Mouse (Mus musculus) forebrain, embryonic 14.5 days (tissue): ENCODE data around the gene Fam120b. TPM values are rescaled to one million over a fixed set of nuclear protein-coding genes. Genes with fewer than 3 reads are reported as not detected.

ENCODE experiments used
- ATAC-seq: fragments of 200-750 bp; cut with Nextera tagmentation; 2 replicates; pipeline ENCODE4 v1.8.0; 2017; ENCODE audit warnings: mild to moderate bottlenecking, moderate library complexity
- DNase-seq: peaks from one replicate; pipeline ENCODE4 v3.0.0-alpha.2; 2015; ENCODE audit warnings: low spot score
- H3K27ac ChIP-seq: fragments of 300-500 bp; sonication (generic); 2 replicates; pipeline ENCODE4 v1.5.1; 2014; ENCODE audit warnings: low read depth, mild to moderate bottlenecking, control low read depth, low read length, moderate library complexity
- H3K27me3 ChIP-seq: fragments of 300-500 bp; sonication (generic); replicated peaks from 2 replicates; pipeline ENCODE4 v1.6.1; 2014; ENCODE audit warnings: low read length, control low read depth, mixed read lengths; ENCODE audit not compliant: control insufficient read depth, insufficient read depth
- H3K36me3 ChIP-seq: fragments of 300-500 bp; sonication (generic); 2 replicates; pipeline ENCODE4 v1.6.1; 2014; ENCODE audit warnings: low read length, control low read depth; ENCODE audit not compliant: control insufficient read depth, insufficient read depth
- H3K4me1 ChIP-seq: fragments of 300-500 bp; sonication (generic); 2 replicates; pipeline ENCODE4 v1.6.1; 2014; ENCODE audit warnings: antibody characterized with exemption, low read length, control low read depth; ENCODE audit not compliant: control insufficient read depth, insufficient read depth
- H3K4me2 ChIP-seq: fragments of 300-500 bp; sonication (generic); 2 replicates; pipeline ENCODE4 v1.6.1; 2014; ENCODE audit warnings: mild to moderate bottlenecking, control low read depth, low read length
- H3K4me3 ChIP-seq: fragments of 300-500 bp; sonication (generic); 2 replicates; pipeline ENCODE4 v1.5.1; 2014; ENCODE audit warnings: low read depth, low read length, control low read depth
- H3K9ac ChIP-seq: fragments of 300-500 bp; sonication (generic); 2 replicates; pipeline ENCODE4 v1.6.1; 2014; ENCODE audit warnings: mild to moderate bottlenecking, low read length, control low read depth, moderate library complexity
- H3K9me3 ChIP-seq: fragments of 300-500 bp; sonication (generic); replicated peaks from 2 replicates; pipeline ENCODE4 v1.6.1; 2016; ENCODE audit warnings: low read length, control low read depth, mixed read lengths; ENCODE audit not compliant: control insufficient read depth
- WGBS: fragments of 180-500 bp; shearing (Covaris S2); extraction: QIAGEN DNeasy Blood & Tissue Kit; methylation state at CpG from one replicate; pipeline ENCODE4 v1.1.7; 2014; 5-methylcytosine and 5-hydroxymethylcytosine counted together
- polyA plus RNA-seq: library from polyadenylated mRNA; unstranded; fragments of >200 nt; fragmentation: Nextera tagmentation; extraction: Ambion mirVana; gene quantifications from 2 replicates; pipeline ENCODE4 v1.2.1, GENCODE M21; 2014

The Fam120b gene
- polyA plus RNA-seq, 1 experiment from 2014 or later = 36.0 TPM

GRCm38 (mm10) chr17:15389356-15389755 is 6.6 kb upstream of the Fam120b start:
- no peaks in the 10 kb centered on the region for H3K4me1 ChIP-seq

DNA sequence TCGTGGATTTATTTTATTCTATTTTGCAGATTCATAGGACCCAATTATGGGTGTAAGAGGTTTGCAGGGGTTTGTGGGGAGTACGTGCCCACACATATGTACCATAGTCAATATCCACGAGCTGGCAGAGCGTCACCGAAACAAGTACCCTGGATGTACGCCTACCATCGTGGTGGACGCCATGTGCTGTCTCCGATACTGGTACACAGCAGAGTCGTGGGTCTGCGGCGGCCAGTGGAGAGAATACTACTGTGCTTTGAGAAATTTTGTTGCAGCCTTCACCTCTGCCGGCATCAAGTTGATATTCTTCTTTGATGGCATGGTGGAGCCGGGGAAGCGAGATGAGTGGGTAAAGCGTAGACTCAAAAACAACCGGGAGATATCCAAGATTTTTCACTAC is 5.7 kb downstream of the Fam120b start:
- Histone ChIP-seq H3K4me3 (no peak overlapping the region), H3K4me1 (peaks cover 14% of the 10 kb centered on the region), H3K27ac (no peak overlapping the region), H3K4me2 (no peak overlapping the region), H3K9ac (no peak overlapping the region), H3K9me3 (no peaks in the 10 kb centered on the region), H3K36me3 (peaks cover 43% of the 10 kb centered on the region), H3K27me3 (no peaks in the 10 kb centered on the region)
- 99% methylated on average over 17 of the region's 17 CpGs for WGBS
- no peak for DNase-seq
- ATAC-seq = no peak

More at GRCm38 (mm10) chr17:15389356-15389755, 6.6 kb upstream of the Fam120b start:
- Histone ChIP-seq H3K4me2 (no peak overlapping the region), H3K4me3 (no peak overlapping the region), H3K27me3 (no peaks in the 10 kb centered on the region; the same call in 1 of the 2 replicates), H3K9ac (no peak overlapping the region), H3K9me3 (no peaks in the 10 kb centered on the region), H3K36me3 (no peaks in the 10 kb centered on the region), H3K27ac (no peak overlapping the region)
- ATAC-seq = no peak
- DNase-seq = no peak
- WGBS = 82% methylated on average over 8 of the region's 8 CpGs

DNA sequence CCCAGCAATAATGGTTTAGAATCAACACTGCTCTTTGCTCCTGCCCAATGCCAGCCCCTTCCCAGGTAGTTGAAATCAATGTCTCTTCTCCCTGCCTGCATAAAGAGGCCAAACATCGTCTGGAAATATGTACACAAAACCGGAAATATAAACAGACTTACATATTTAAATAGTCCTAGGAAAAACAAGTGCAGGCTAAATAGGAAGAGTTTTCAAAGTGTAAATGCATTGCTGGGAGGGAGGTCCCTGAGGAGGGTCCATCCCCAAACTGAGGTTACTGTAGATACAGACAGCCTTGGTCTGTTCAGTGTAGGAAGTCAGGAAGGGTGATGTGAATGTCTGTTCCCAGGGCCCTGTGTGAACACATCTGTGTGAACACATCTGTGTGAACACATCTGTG is 10.6 kb downstream of the Fam120b start:
- 89% methylated on average over 2 of the region's 2 CpGs for WGBS

GRCm38 (mm10) chr17:15409261-15409660 is 13.3 kb downstream of the Fam120b start:
- ATAC-seq = no peak
- no peak for DNase-seq

More for the DNA sequence above, 10.6 kb downstream of the Fam120b start:
- Histone ChIP-seq H3K27ac (no peak overlapping the region), H3K27me3 (no peaks in the 10 kb centered on the region), H3K4me3 (no peak overlapping the region), H3K36me3 (peaks cover 88% of the 10 kb centered on the region), H3K9me3 (no peaks in the 10 kb centered on the region), H3K4me1 (no peaks in the 10 kb centered on the region), H3K4me2 (no peak overlapping the region), H3K9ac (no peak overlapping the region)
- no peak for ATAC-seq
- no peak for DNase-seq

GRCm38 (mm10) chr17:15410861-15411260 is 14.9 kb downstream of the Fam120b start:
- no peaks in the 10 kb centered on the region for H3K9me3 ChIP-seq
- WGBS = 84% methylated on average over 1 of the region's 1 CpGs
- no peak overlapping the region for H3K9ac ChIP-seq
- DNase-seq = no peak
- H3K4me2 ChIP-seq = no peak overlapping the region
- H3K4me3 ChIP-seq = no peak overlapping the region
- no peak for ATAC-seq
- H3K27ac ChIP-seq = no peak overlapping the region
- no peaks in the 10 kb centered on the region for H3K27me3 ChIP-seq
- H3K4me1 ChIP-seq = no peaks in the 10 kb centered on the region
- H3K36me3 ChIP-seq = peaks cover 94% of the 10 kb centered on the region

More at GRCm38 (mm10) chr17:15409261-15409660, 13.3 kb downstream of the Fam120b start:
- 87% methylated on average over 10 of the region's 10 CpGs for WGBS
- H3K9ac ChIP-seq = no peak overlapping the region
- no peaks in the 10 kb centered on the region for H3K27me3 ChIP-seq
- peaks cover 88% of the 10 kb centered on the region for H3K36me3 ChIP-seq
- no peak overlapping the region for H3K27ac ChIP-seq
- no peak overlapping the region for H3K4me2 ChIP-seq
- no peak overlapping the region for H3K4me3 ChIP-seq
- H3K9me3 ChIP-seq = no peaks in the 10 kb centered on the region
- no peaks in the 10 kb centered on the region for H3K4me1 ChIP-seq

DNA sequence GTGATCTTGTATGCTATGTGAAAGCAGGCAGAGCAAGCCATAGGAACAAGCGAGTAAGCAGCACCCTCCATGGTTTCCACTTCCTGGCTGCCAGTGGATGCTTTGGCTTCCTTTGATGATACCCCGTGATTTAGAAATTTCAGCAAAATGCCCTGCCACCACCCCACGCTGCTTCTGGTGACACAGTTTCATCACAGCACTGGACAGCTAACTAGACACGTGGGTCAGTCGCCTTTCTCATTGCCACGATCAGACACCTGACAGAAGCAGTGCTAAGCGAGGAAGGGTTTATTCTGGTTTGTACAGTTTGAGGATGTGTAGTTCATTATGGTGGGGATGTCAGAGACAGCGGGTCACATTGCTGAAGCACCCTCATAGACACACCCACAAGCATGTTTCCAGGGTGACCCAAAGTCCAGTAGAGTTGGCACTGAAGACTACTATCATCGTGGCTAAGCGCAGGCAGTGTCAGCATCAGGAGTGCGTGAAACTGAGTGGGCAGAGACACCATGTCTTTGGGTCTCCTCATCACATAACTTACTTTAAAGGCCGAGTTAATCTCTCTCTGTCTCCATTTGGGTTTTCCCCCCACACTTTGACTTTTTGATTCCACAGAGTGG is 20.7 kb downstream of the Fam120b start:
- Histone ChIP-seq H3K4me3 (no peak overlapping the region), H3K27me3 (no peaks in the 10 kb centered on the region), H3K4me2 (no peak overlapping the region), H3K9ac (no peak overlapping the region), H3K27ac (no peak overlapping the region), H3K36me3 (peaks cover 92% of the 10 kb centered on the region), H3K4me1 (peaks cover 2% of the 10 kb centered on the region; the same call in 1 of the 2 replicates), H3K9me3 (no peaks in the 10 kb centered on the region)
- ATAC-seq (no peak), DNase-seq (no peak)
- WGBS = 94% methylated on average over 12 of the region's 12 CpGs

- WGBS = 94% methylated on average over 8 of the region's 8 CpGs
- H3K27me3 ChIP-seq = no peaks in the 10 kb centered on the region
- DNase-seq = no peak
- H3K4me3 ChIP-seq = no peak overlapping the region
- peaks cover 91% of the 10 kb centered on the region for H3K36me3 ChIP-seq
- no peak overlapping the region for H3K27ac ChIP-seq
- no peaks in the 10 kb centered on the region for H3K9me3 ChIP-seq
- H3K9ac ChIP-seq = no peak overlapping the region
- no peak for ATAC-seq
- peaks cover 2% of the 10 kb centered on the region; the same call in 1 of the 2 replicates for H3K4me1 ChIP-seq
- H3K4me2 ChIP-seq = no peak overlapping the region
These were observed 23.5 kb downstream of the Fam120b start for GRCm38 (mm10) chr17:15419534-15419933.

DNA sequence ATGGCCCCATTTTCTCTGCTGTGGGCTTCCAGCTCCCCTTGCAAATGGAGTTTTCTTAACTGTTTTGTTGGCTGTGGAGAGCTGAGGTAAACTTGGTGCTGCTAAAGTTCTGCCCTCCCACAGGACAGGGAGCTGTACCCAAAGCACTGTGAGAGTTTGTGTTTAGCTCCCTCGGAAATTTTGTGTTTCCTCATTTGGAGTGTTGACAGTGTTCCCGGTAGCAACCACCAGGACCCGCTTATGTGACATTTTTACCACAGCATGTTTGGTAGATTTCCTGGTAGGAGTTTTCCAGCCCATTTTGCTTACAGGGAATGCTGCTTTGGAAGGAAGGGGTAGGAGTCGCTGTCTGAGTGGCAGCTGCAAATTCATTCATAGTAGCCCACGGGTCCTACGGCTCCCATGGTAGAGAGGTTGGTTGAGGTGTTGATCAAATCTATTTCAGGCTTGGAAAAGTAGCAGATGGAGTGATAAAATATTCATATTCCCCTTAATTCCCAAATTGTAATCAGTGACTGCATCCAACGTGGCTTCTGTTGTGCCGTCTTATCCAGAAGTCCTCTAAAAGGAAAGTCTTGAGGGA is 24.1 kb downstream of the Fam120b start:
- ATAC-seq = peak; percentile 60; the same call in 1 of the 2 replicates
- peaks cover 2% of the 10 kb centered on the region; the same call in 1 of the 2 replicates for H3K4me1 ChIP-seq

DNA sequence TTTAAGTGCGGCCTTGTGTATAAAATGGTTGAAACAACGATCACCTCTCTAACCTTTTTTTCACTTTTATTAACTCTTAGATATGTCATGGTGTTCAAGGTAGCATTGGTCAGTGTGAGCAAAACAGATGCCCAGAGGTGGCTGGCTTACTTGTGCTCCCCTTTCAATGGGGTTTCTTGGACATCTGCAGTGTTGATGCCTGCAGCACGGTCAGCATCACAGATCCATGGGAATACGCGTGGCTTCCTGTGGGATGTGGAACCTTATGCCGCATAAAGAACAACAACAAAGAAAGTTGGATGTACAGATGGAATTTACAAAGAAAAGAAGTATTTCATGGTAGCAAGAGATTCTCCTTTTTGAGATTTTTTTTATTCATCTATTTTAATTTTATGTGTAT is 25.4 kb downstream of the Fam120b start:
- Histone ChIP-seq H3K27me3 (no peaks in the 10 kb centered on the region), H3K27ac (no peak overlapping the region), H3K4me3 (no peak overlapping the region), H3K36me3 (peaks cover 89% of the 10 kb centered on the region), H3K4me2 (no peak overlapping the region), H3K4me1 (peaks cover 2% of the 10 kb centered on the region; the same call in 1 of the 2 replicates), H3K9ac (no peak overlapping the region), H3K9me3 (no peaks in the 10 kb centered on the region)
- ATAC-seq = no peak
- WGBS = 97% methylated on average over 6 of the region's 6 CpGs
- no peak for DNase-seq

More for the DNA sequence above, 24.1 kb downstream of the Fam120b start:
- H3K27ac ChIP-seq = no peak overlapping the region
- H3K4me2 ChIP-seq = no peak overlapping the region
- H3K36me3 ChIP-seq = peaks cover 90% of the 10 kb centered on the region
- H3K9ac ChIP-seq = no peak overlapping the region
- no peaks in the 10 kb centered on the region for H3K27me3 ChIP-seq
- no peak overlapping the region for H3K4me3 ChIP-seq
- peak; percentile 51 for DNase-seq
- H3K9me3 ChIP-seq = no peaks in the 10 kb centered on the region
- 78% methylated on average over 8 of the region's 8 CpGs for WGBS
